In the genomic region with DNA sequence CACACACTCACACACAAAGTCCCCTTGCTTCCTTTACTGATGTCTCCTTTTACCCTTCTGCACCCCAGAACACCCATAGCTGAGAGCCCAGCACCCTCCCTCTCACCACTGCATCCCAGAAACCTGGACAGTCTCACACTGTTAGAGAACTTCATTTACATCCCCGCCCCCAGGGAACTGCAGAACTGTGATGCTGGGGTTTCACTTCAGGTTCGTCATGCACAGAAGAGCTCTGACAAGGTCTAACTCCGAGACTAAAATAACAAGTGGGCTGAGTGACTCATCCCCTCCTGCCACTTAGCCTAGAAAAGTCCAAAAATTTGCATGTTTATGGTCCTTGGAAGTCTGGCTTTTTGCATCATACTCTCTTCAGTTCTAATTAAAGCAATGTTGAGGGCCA, we compare ENCODE assay signal across 11 mouse cellular contexts. TPM values are rescaled to one million over a fixed set of nuclear protein-coding genes. Genes with fewer than 3 reads are reported as not detected.
DNase-seq lines count a peak whose midpoint lies in the region; ATAC-seq and TF ChIP-seq lines count a peak whose summit lies in the region.
"Had no signal": no experiment of that assay in that cellular context is flagged by ENCODE, and none has a peak within 500 bp of the region (broad histone marks: within the 10 kb centered on the region; RNA-seq: fewer than 3 reads in every experiment).

No protein-coding gene starts in this region.

- peak overlapping the region; percentile 59 for H3K27ac ChIP-seq in gastrocnemius, adult 2 months
- H3K27ac ChIP-seq in intestine, embryonic 15.5 days = no peak overlapping the region
- H3K27ac ChIP-seq: embryonic facial prominence, embryonic 12.5 days had no signal

- H3K27me3 ChIP-seq in intestine, embryonic 15.5 days (replicated peaks) = no peaks in the 10 kb centered on the region
- H3K27me3 ChIP-seq: embryonic facial prominence, embryonic 12.5 days had no signal

- H3K9ac ChIP-seq in intestine, embryonic 15.5 days = no peak overlapping the region
- H3K9ac ChIP-seq: embryonic facial prominence, embryonic 12.5 days had no signal

- no peak overlapping the region for H3K4me3 ChIP-seq in gastrocnemius, adult 2 months
- H3K4me3 ChIP-seq in intestine, embryonic 15.5 days (replicated peaks) = no peak overlapping the region
- H3K4me3 ChIP-seq: embryonic facial prominence, embryonic 12.5 days had no signal

- WGBS in intestine, embryonic 15.5 days = 55% methylated on average over 3 of the region's 3 CpGs

- ATAC-seq in intestine, embryonic 15.5 days = no peak

- 0 out of 2 replicates have a peak, but pooled peaks cover 6% of the 10 kb centered on the region for H3K4me1 ChIP-seq in intestine, embryonic 15.5 days (replicated peaks)
- H3K4me1 ChIP-seq: embryonic facial prominence, embryonic 12.5 days had no signal

- DNase-seq in gastrocnemius, adult 2 months = no peak
- no peak for DNase-seq in gastrocnemius, postnatal 25 days
- peak; percentile 81 to 83 for DNase-seq in right cerebral cortex, adult 2 months (ENCODE audit: low spot score in 2 of 2)
- no peak for DNase-seq in right cerebral cortex, postnatal 4 days
- peak; percentile 74 to 79 for DNase-seq in left cerebral cortex, postnatal 36 days (ENCODE audit: low spot score in 2 of 2)
- DNase-seq in telencephalon, adult 2 months (ENCODE audit: low read depth, low spot score) = peak; percentile 91
- no peak for DNase-seq in ovary, postnatal 10 days (ENCODE audit: low spot score)
- DNase-seq: heart, postnatal 14 days had no signal

- H3K9me3 ChIP-seq in intestine, embryonic 15.5 days = no peaks in the 10 kb centered on the region
- H3K9me3 ChIP-seq: embryonic facial prominence, embryonic 12.5 days had no signal

- H3K4me2 ChIP-seq in intestine, embryonic 15.5 days (replicated peaks) = no peak overlapping the region
- H3K4me2 ChIP-seq: embryonic facial prominence, embryonic 12.5 days had no signal

- TF ChIP-seq CTCF in gastrocnemius, adult 2 months (IDR thresholded peaks at IDR 0.05) = no peak

- peaks cover 19% of the 10 kb centered on the region for H3K36me3 ChIP-seq in intestine, embryonic 15.5 days

- intact Hi-C loops in gastrocnemius, adult 2 months (cut with DNase I) = no loop called here
- intact Hi-C loops in left cerebral cortex, postnatal 36 days (cut with DNase I) = no loop called here

RNA-seq across cellular contexts. Expression of gene Fem1a, which starts 9.7 kb away (rescaled TPM):
- total RNA-seq in gastrocnemius, adult 2 months (2021) = 100 to 1,000 TPM; 165 to 176 TPM
- 100 to 1,000 TPM; 133 to 135 TPM for total RNA-seq in gastrocnemius, postnatal 25 days (2021)
- 10 to 100 TPM; 33.0 to 35.4 TPM for total RNA-seq in left cerebral cortex, postnatal 36 days (2021)
- polyA plus RNA-seq in intestine, embryonic 15.5 days (2015; fragmentation: Nextera tagmentation; extraction: Ambion mirVana) = 12.5 and 12.8 TPM in 2 replicates

RNA-seq across cellular contexts. Expression of gene Ticam1, which starts 10.3 kb away (rescaled TPM):
- total RNA-seq in gastrocnemius, adult 2 months (2021) = 1 to 10 TPM; 2.7 to 3.4 TPM
- total RNA-seq in gastrocnemius, postnatal 25 days (2021) = 1 to 10 TPM; 2.8 to 3.0 TPM
- 1 to 10 TPM; 4.9 to 5.3 TPM for total RNA-seq in left cerebral cortex, postnatal 36 days (2021)
- polyA plus RNA-seq in intestine, embryonic 15.5 days (2015; fragmentation: Nextera tagmentation; extraction: Ambion mirVana) = 11.3 and 13.3 TPM in 2 replicates

RNA-seq across cellular contexts. Expression of gene Plin3, which starts 26.4 kb away (rescaled TPM):
- 10 to 100 TPM; 42.4 to 75.0 TPM for total RNA-seq in gastrocnemius, adult 2 months (2021)
- 10 to 100 TPM; 35.3 to 39.1 TPM for total RNA-seq in gastrocnemius, postnatal 25 days (2021)
- total RNA-seq in left cerebral cortex, postnatal 36 days (2021) = 10 to 100 TPM in 1 of 2 experiments, 1 to 10 TPM in 1; 9.3 to 10.1 TPM
- 153 and 195 TPM in 2 replicates for polyA plus RNA-seq in intestine, embryonic 15.5 days (2015; fragmentation: Nextera tagmentation; extraction: Ambion mirVana)

RNA-seq across cellular contexts. Expression of gene Arrdc5, which starts 33.8 kb away (rescaled TPM):
- total RNA-seq in gastrocnemius, adult 2 months (2021) = not detected
- not detected for total RNA-seq in gastrocnemius, postnatal 25 days (2021)
- total RNA-seq in left cerebral cortex, postnatal 36 days (2021) = not detected
- polyA plus RNA-seq in intestine, embryonic 15.5 days (2015; fragmentation: Nextera tagmentation; extraction: Ambion mirVana) = not detected in 2 replicates
- polyA plus RNA-seq: embryonic facial prominence, embryonic 12.5 days; limb, embryonic 11.5 days had no signal

RNA-seq across cellular contexts. Expression of gene Uhrf1, which starts 36.9 kb away (rescaled TPM):
- 1 to 10 TPM; 1.3 to 2.1 TPM for total RNA-seq in gastrocnemius, adult 2 months (2021)
- total RNA-seq in gastrocnemius, postnatal 25 days (2021) = 1 to 10 TPM; 2.6 to 2.7 TPM
- 1 to 10 TPM in 1 of 2 experiments, under 1 TPM in 1; 0.82 to 1.3 TPM for total RNA-seq in left cerebral cortex, postnatal 36 days (2021)
- 124 and 125 TPM in 2 replicates for polyA plus RNA-seq in intestine, embryonic 15.5 days (2015; fragmentation: Nextera tagmentation; extraction: Ambion mirVana)

Comparison
In these comparisons a context has a peak if more than half of its experiments do, and no peak if none do; other contexts are left out.
1. DNase-seq: peak in right cerebral cortex, adult 2 months (2 of 2), left cerebral cortex, postnatal 36 days (2 of 2) and telencephalon, adult 2 months (single experiment); none in gastrocnemius, adult 2 months (single experiment), gastrocnemius, postnatal 25 days (single experiment), right cerebral cortex, postnatal 4 days (single experiment) and ovary, postnatal 10 days (single experiment).